Mouse (Mus musculus) left cerebral cortex, adult 2 months (tissue): ENCODE results near the gene Hdac7. TPM values are rescaled to one million over a fixed set of nuclear protein-coding genes. Genes with fewer than 3 reads are reported as not detected.

Experiments used
- DNase-seq, 2 experiments: peaks; one replicate each; pipeline ENCODE4 v3.0.0; 2021 to 2022; ENCODE audit warnings: low spot score in 2 of 2, mixed read lengths in 1 of 2; ENCODE audit errors: extremely low spot score in 1 of 2
- H3K27ac ChIP-seq: fragments of 200-600 bp; 2 replicates; pipeline ENCODE4 v1.8.1; 2022
- H3K4me3 ChIP-seq: fragments of 200-600 bp; 2 replicates; pipeline ENCODE4 v1.8.1; 2022
- CTCF ChIP-seq: fragments of 200-600 bp; IDR thresholded peaks from 2 replicates; pipeline ENCODE4 v1.8.1; 2022; ENCODE audit warnings: antibody characterized with exemption, mild to moderate bottlenecking, moderate library complexity
- intact Hi-C: fragments of 180-260 bp; cut with DNase I; formaldehyde crosslinking; loops from one replicate; pipeline ENCODE4 v1.15.1; 2025
- total RNA-seq, 2 experiments: library from RNA; stranded (reverse); gene quantifications; 2 replicates each; pipeline ENCODE4 v1.2.3; 2021

Hdac7 gene
- total RNA-seq, 2 experiments from 2014 or later = 38.4 to 41.6 TPM

DNA sequence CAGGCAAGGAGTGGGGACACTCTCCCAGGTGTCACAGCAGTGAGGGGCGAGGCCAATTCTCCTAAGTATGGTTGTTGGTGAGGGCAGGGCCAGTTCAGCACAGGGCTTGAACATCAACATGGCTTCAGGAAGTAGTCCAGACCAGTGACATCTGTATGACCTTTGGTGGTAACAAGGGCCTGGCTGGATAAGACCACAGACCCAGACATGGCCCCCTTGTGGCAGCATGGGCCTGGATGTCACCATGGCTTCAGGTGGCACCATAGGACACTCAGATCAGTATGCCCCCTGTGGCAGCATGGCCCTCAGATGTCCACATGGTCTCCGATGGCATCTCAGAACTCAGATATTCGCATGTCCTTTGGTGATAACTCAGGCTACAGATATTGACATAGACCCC is 8.0 kb upstream of the Hdac7 start:
- intact Hi-C loops = loop anchor here (2.0 to 10.0 kb wide), 2 partner anchors 101 to 313 kb away; partner anchors contain the start of genes Asb8 and Ccdc184
- DNase-seq = no peak
- H3K27ac ChIP-seq = no peak overlapping the region
- TF ChIP-seq CTCF = no peak
- H3K4me3 ChIP-seq = no peak overlapping the region

DNA sequence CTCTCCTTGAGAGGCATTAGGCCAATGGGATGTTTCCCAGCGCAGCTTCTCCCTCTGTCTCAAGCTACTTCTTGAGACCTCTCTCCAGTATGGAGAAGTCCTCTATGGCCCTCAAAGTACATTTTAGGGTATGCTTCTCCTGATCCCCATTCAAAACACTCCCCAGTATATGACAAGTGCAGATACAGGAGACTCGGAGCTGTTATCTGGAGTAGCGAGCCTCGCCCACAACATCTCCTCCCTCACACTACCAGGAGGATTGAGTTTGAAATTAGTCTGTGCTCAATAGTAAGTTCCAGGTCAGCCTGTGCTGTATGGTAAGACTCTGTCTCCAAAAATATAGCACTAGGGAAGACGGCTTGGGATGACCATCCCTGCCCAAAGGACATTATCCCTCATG is 6.7 kb upstream of the Hdac7 start:
- no peak for DNase-seq
- Histone ChIP-seq H3K4me3 (no peak overlapping the region), H3K27ac (no peak overlapping the region)
- TF ChIP-seq CTCF = no peak
- intact Hi-C loops = loop anchor here (2.0 to 10.0 kb wide), 2 partner anchors 40 to 314 kb away; partner anchors contain the start of genes Asb8 and Ccdc184

DNA sequence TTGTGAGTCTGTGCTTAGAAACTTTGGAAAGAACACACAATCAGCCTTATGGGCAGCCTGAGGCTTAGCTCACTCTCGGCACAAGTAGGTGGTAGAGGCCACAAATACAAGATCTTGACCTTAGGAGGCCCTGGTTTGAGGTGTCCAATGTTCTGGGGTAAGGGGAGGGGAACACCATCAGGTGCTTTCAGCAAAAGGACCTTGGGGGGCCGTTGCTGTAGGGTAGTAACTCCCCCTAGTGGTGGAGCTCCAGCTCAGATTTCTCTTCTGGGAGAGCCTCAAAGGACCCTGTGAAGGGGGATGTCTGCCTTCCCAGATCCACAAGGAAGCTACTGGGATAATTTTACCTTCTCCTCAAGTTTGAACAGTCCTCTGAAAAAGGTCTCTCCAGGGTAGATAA is 6.1 kb upstream of the Hdac7 start:
- H3K27ac ChIP-seq = no peak overlapping the region; the same call in 1 of the 2 replicates
- no peak for DNase-seq
- peak; percentile 69 for TF ChIP-seq CTCF
- intact Hi-C loops = loop anchor here (2.0 to 10.0 kb wide), 2 partner anchors 40 to 314 kb away; partner anchors contain the start of genes Asb8 and Ccdc184
- H3K4me3 ChIP-seq = no peak overlapping the region

DNA sequence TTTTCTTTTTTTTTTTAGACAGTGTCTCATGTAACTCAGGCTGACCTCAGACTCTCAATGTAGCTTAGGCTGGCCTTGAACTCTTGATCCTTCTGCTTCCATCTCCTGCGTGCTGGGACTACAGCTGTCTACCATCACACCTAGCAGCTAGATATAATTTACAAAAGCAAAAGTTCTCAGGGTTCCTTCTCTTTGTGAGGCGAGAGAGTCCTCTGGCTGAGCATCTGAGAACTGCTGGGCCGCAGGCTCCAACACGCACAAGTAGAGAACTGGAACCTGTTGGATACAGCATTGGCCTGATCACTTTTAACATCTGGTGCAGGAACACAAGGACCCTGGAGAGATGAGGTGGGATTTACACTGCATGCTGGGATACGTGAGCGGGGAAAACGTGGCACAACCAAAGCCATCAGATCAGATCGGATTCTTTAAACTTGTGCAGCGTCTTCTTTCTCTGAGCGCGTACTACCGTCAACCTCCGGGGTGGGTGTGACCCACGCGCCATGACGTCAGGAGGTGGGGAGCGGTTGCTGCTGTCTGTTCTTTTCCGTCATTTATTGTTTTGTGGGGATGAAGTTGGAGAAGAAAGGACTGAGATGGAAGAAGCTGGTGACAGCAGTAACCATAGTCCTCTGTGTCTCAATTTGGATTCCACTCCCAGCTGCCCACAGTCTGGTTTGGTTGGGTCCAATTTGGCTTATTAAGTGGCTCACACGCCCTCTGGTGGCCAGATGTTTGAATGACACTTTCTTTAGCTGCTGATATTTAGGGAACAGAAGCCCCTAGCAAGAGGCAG is 5.0 kb upstream of the Hdac7 start:
- H3K4me3 ChIP-seq = peak overlapping the region; percentile 9; the same call in 1 of the 2 replicates
- H3K27ac ChIP-seq = peak overlapping the region; percentile 47; the same call in 1 of the 2 replicates
- peak; percentile 81 to 84 for DNase-seq
- TF ChIP-seq CTCF = peak; percentile 82
- intact Hi-C loops = loop anchor here (2.0 kb wide), 3 partner anchors 25 to 131 kb away; no protein-coding TSS in a partner anchor

DNA sequence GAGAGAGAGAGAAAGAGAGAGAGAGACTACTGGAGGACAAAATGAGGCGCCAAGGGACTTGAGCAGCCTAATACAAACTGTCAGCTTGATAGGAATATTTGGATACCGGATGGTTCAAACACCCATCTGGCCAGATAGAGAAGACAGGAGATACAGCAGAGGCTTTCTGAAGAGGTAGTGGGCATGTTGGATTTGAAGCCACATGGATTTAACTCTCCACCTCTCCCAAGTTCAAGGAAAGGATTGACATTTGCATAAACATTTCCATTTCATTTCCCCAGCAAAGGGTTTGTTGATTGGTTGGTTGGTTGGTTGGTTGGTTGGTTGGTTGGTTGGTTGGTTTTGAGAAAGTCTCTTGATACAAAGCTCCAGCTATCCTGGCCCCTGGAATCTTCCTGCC is 3.6 kb upstream of the Hdac7 start:
- intact Hi-C loops = loop anchor here (2.0 kb wide), 3 partner anchors 23 to 129 kb away; no protein-coding TSS in a partner anchor
- DNase-seq = no peak
- no peak for TF ChIP-seq CTCF
- no peak overlapping the region for H3K4me3 ChIP-seq
- no peak overlapping the region for H3K27ac ChIP-seq

DNA sequence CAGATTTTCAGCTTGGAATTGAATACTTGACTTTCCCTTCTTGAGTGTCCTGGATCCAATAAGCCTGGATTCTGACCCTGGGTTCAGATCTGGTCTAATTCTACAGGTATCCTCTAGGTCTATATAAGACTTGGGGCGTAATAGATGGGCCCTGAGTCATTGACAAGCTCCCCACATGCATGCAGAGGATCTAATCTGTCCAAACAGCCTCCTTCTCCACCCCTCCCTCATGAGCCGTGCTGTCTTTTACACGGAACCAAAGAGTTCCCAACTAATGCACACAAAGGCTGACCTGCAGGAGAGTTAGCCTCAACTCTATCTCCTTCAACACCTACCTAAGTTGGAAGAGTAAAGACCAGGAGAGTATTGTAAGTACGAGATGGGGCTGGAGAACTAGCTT is 3.0 kb upstream of the Hdac7 start:
- DNase-seq = no peak
- Histone ChIP-seq H3K27ac (no peak overlapping the region), H3K4me3 (no peak overlapping the region)
- no peak for TF ChIP-seq CTCF
- intact Hi-C loops = no loop called here

DNA sequence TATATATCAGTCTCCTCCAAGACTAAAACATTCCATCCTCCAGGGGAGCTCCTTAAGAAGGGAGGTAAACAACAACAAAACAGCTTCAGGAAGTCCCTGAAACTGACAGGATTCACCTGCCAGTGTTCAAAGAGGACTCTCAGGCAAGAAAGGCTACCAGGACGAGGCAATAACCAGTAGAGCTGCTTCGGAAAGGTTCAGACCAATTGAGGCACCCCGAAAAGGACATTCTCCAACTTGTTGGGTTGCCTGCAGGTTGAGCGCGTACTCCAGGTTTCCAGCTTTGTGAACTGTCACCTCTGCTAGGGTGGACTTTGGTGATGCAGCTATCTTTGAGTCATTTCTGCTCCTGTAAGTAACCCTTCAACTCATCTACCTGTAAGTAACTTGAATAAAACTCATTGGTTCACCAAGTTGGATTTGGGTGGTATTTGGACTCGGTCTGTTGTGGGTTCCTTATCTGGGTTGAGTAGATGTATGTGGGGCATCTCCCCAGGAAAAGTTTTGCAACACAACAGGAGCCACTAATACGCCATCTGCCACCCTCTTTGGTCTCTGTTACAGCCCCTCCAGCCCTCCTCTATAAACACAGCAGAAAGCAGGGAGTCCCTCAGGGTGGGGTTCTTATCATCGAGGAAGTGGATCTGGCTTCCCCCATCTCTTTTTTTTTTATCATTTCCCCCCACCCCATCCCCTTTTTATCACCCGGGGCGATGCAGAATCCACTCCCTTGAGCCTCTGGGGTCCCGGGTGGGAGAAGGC is 2.0 kb upstream of the Hdac7 start:
- H3K4me3 ChIP-seq = no peak overlapping the region
- DNase-seq = no peak
- intact Hi-C loops = no loop called here

DNA sequence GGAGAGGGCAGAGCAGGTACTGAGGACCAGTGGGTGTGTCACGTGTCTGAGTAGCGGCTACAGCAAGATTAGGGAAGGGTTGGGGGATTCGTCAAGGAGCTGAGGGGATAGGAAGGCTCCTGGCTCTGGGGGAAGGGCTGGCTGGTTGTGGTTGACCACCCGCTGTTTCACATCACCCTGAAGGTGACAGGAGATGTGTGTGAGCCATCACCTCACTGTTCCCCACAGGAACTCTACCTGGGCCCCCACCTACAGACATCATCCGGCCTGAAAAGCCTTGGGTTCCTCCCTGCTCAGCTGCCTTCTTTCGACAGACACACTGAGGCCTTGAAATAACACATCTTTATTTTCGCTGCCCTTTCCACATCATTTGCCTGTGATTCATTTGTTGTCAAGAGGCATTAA is 1.1 kb downstream of the Hdac7 start:
- intact Hi-C loops = no loop called here
- TF ChIP-seq CTCF = no peak
- no peak overlapping the region for H3K4me3 ChIP-seq
- DNase-seq = no peak
- H3K27ac ChIP-seq = no peak overlapping the region

More for the DNA sequence above, 2.0 kb upstream of the Hdac7 start:
- TF ChIP-seq CTCF = no peak
- H3K27ac ChIP-seq = no peak overlapping the region

DNA sequence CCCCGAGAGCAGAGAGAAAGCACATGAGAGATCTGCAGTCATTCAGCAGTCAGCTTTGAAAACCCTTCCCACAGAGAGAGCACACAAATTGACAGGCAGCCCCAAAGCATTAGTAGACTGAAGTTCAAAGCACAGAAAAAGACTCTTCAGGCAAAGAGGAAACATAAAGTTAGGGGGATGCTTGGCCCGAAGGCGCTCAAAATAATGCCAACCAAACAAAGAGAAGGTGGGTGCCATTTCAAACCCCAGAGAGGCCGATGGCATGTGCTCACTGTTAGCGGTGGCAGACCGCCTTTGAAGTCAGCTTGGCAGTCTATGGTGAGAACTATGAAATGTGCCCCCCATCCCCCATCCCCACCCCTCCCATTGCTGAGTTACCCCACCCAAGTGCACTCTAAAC is 2.2 kb downstream of the Hdac7 start:
- H3K4me3 ChIP-seq = no peak overlapping the region
- intact Hi-C loops = no loop called here
- no peak for TF ChIP-seq CTCF
- no peak for DNase-seq
- no peak overlapping the region for H3K27ac ChIP-seq

DNA sequence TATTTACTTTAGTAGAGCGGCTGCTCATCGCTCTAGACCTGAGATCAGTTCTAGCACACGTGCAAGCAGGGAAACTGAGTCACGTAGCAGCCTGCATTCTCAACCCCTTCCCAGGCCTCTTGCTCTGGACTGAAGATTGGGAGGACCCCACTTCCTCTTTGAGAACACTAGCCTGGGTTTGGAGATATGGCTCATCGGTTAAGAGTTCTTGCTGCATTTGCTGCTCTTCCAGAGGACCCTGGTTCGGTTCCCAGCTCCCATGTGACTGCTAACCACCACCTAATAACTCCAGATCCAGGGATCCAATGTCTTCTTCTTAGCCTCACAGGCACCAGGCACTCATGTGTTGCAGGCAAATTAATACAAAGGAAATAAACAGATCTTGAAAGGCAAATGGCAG is 2.9 kb downstream of the Hdac7 start:
- Histone ChIP-seq H3K27ac (no peak overlapping the region), H3K4me3 (no peak overlapping the region)
- intact Hi-C loops = no loop called here
- no peak for TF ChIP-seq CTCF
- no peak for DNase-seq

DNA sequence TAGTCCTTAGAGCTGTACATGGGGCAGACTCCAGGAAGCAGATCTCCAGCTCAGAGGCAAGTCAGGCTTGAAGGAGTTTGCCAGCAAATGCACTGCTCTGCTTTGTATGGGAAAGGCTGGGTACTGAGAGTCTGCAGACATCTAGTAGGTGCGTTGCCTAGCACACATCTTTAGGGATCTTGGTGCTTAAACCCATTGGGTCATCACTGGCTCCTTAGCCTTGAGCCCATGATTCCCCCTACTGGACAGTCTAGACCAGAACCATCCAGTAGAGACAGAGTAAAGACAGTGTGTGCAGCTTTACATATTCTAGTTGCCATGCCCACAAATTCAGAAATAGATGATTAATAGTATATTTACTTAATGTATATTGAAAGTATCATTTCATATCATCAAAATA is 3.5 kb downstream of the Hdac7 start:
- intact Hi-C loops = no loop called here
- peak; percentile 52 for TF ChIP-seq CTCF
- no peak for DNase-seq
- no peak overlapping the region for H3K4me3 ChIP-seq
- no peak overlapping the region for H3K27ac ChIP-seq

DNA sequence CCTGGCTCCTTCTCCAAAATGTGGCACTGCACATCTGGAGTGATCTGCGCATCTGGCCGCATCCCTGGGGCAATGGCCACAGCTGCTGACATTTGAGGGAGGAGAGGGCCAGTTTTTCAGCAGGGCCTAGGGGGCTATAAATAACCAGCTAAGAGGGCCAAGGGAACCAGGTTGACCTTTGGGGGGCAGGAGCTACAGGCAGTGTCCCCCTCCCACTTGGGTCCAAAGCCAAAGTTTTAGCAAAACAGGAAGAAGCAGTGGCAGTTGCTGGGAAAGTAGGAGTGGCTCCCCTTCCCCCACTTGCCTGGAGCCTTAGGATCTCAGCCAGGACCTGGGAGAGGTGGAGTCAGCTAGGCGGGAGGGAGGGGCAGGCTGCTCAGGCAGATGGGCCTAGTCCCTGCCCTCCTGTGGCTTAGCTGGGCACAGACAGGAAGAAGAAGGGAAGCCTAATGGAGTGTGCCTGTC is 4.3 kb downstream of the Hdac7 start:
- no peak overlapping the region for H3K4me3 ChIP-seq
- H3K27ac ChIP-seq = no peak overlapping the region
- intact Hi-C loops = no loop called here
- TF ChIP-seq CTCF = no peak; the same call in 1 of the 2 replicates
- no peak for DNase-seq
